Mouse (Mus musculus) embryonic facial prominence, embryonic 10.5 days (tissue): ENCODE measurements at regions not wholly inside any gene's neighbourhood (a gene's known extent, or its start where the extent isn't known, plus 50 kb on each side); places are given as distances from the start of the nearest gene placed in this dataset.

Experiments used
- DNase-seq: peaks from one replicate; pipeline ENCODE4 v3.0.0-alpha.2; 2017; ENCODE audit warnings: low spot score
- H3K27ac ChIP-seq: fragments of 300-500 bp; sonication (generic); replicated peaks from 2 replicates; pipeline ENCODE4 v1.5.1; 2016; ENCODE audit warnings: mild to moderate bottlenecking
- H3K27me3 ChIP-seq: fragments of 300-500 bp; sonication (generic); replicated peaks from 2 replicates; pipeline ENCODE4 v1.6.1; 2016; ENCODE audit warnings: low read depth, mild to moderate bottlenecking; ENCODE audit not compliant: poor library complexity, severe bottlenecking
- H3K36me3 ChIP-seq: fragments of 300-500 bp; sonication (generic); replicated peaks from 2 replicates; pipeline ENCODE4 v1.6.1; 2016; ENCODE audit warnings: mild to moderate bottlenecking, moderate library complexity
- H3K4me1 ChIP-seq: fragments of 300-500 bp; sonication (generic); 2 replicates; pipeline ENCODE4 v1.6.1; 2016
- H3K4me3 ChIP-seq: fragments of 300-500 bp; sonication (generic); 2 replicates; pipeline ENCODE4 v1.5.1; 2016; ENCODE audit warnings: mild to moderate bottlenecking, moderate library complexity
- H3K9me3 ChIP-seq: fragments of 300-500 bp; sonication (generic); 2 replicates; pipeline ENCODE4 v1.6.1; 2016; ENCODE audit warnings: mild to moderate bottlenecking
- WGBS: fragments of 180-500 bp; shearing (Covaris S2); methylation state at CpG from one replicate; pipeline ENCODE4 v1.1.7; 2016; 5-methylcytosine and 5-hydroxymethylcytosine counted together

DNA sequence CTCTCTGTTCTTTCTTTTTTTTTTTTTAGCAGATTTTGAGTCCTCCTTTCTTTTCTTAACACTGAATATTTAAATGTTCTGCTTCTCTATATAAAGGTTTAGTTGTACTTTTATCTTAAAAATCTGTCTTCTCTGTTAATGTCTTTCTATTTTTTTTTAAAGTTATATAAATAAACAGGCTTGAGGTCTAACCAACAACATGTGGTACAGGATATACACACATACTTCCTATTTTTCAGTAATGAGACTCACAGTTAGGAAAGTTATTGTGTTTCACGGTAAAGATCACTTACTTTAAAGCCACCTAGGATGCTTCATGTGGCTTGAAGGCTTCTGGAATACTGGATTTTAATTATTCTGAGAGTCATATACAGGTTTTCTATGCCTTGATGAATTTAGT lies 518.9 kb upstream of the Cited2 start:
- Histone ChIP-seq H3K4me1 (peaks cover 14% of the 10 kb centered on the region), H3K4me3 (no peak overlapping the region), H3K27ac (no peak overlapping the region), H3K27me3 (no peaks in the 10 kb centered on the region), H3K9me3 (no peaks in the 10 kb centered on the region), H3K36me3 (no peaks in the 10 kb centered on the region)
- DNase-seq, result no peak
- WGBS, result 66% methylated on average over 1 of the region's 1 CpGs

DNA sequence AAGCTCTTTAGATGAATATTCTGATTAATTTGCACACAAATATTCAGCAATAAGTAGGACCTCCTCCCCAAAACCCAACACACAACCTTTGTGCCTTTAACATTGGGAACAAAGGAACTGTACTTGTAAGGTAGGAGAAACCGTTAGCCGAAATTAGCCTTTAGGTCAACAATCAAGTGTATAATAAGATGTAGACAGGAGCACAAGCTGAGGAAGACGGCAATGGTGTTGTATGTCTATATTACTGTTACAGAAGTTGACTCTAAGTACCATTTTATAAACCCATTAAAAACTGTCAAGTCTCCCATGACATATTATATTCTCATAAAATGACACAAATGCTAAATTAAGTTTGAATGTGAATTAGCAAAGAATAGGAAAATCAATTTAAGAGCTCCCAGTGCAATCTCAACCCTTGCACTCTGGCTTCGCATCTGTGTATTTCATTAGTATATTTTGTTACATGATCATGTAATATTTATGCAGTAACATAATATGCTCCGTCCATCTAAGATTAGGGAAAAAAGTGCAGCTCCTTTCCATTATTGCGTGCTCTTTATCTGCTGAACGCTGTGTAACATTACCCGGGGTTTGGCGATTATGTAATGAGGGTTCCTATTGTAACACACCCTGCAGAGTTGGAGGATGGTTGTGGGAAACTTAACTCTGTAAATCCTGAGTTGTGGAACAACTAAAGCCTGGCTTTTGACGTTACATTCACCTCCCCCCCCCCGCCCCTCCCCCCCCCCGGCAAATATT lies 510.3 kb upstream of the Cited2 start:
- peaks cover 26% of the 10 kb centered on the region for H3K4me1 ChIP-seq
- no peaks in the 10 kb centered on the region for H3K36me3 ChIP-seq
- WGBS, result 26% methylated on average over 12 of the region's 12 CpGs
- peak overlapping the region; percentile 63 for H3K27ac ChIP-seq
- no peaks in the 10 kb centered on the region for H3K27me3 ChIP-seq
- DNase-seq, result no peak
- no peaks in the 10 kb centered on the region for H3K9me3 ChIP-seq
- H3K4me3 ChIP-seq, result peak overlapping the region; percentile 3; the same call in 1 of the 2 replicates

DNA sequence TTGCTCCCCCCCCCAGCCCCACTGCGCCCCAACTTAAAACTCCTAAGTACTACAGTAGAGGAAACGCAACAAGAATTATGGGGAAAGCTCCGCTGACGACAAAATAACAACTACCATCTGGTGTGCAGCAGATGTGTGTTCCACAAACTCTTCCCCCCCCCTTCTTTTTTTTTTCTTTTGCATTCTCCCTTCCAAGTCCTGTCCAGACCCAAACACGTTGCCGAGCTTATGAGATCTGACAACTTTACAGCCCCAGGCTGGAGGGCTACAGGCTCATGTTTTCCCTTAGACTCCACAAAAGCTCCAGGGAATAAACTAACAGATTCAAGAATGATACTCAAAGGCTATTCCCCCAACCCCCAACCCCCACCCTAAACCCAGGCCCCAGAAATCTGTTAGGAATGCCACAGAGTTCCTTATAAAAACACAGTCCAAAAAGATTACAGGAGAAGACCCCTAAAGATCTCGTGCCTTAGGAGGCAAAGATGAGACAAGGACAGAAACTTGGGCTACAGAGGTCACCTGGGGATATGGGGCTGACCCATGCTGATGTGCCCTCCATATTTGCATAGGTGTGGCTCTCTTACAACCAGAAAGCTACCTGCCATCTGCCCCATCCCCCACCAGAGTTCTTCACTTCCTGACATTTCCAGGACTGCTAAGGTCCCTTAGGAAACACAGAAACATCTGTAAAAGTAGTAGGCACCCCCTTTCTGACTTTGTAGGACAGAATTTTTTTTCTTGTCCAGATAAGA lies 509.5 kb upstream of the Cited2 start:
- WGBS, result 18% methylated on average over 7 of the region's 7 CpGs
- Histone ChIP-seq H3K9me3 (no peaks in the 10 kb centered on the region), H3K4me1 (peaks cover 26% of the 10 kb centered on the region), H3K36me3 (no peaks in the 10 kb centered on the region), H3K27me3 (no peaks in the 10 kb centered on the region), H3K4me3 (peak overlapping the region; percentile 3; the same call in 1 of the 2 replicates), H3K27ac (peak overlapping the region; percentile 63)
- DNase-seq, result peak; percentile 68

DNA sequence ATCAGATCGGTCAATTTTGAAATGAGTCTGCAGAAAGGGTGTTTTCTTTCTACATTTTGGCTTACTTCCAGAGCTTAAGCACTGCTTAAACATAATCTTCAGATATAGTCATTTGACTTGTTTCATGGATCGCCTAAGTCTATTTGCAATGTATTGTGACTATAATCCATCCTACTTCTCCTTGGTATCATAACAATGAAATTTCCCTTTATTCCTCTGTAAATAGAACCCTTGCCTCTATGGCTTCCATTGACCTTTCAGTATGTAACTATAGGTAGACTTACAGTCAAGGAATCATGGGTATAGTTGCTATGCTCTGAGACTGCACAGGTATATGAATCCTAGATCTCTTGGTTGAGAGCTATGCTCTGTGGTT lies 509.0 kb upstream of the Cited2 start:
- Histone ChIP-seq H3K9me3 (no peaks in the 10 kb centered on the region), H3K36me3 (no peaks in the 10 kb centered on the region), H3K27me3 (no peaks in the 10 kb centered on the region), H3K4me3 (no peak overlapping the region), H3K4me1 (peaks cover 26% of the 10 kb centered on the region), H3K27ac (no peak overlapping the region)
- no peak for DNase-seq
- WGBS, result 81% methylated on average over 2 of the region's 2 CpGs

DNA sequence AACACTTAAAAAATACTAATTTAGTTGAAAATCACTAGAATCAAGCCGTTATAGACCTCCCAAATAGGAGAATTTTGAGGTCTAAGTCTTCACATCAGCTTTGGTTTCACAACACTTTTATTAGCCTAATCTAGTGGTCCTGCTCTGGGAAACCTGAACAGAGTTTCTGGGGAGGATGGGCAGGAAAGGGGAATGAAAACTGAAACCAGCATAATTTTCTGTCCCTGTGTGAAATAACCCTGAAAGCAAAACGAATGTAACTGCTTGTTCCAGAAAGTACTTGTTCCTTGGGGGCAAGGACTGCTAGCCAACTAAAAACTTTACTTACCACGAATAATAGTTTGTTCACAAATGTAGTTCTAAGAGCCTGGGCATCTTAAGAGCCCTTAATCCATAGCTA lies 508.0 kb upstream of the Cited2 start:
- Histone ChIP-seq H3K4me1 (peaks cover 26% of the 10 kb centered on the region), H3K4me3 (no peak overlapping the region), H3K27ac (no peak overlapping the region), H3K27me3 (no peaks in the 10 kb centered on the region), H3K9me3 (no peaks in the 10 kb centered on the region), H3K36me3 (no peaks in the 10 kb centered on the region)
- 61% methylated on average over 3 of the region's 3 CpGs for WGBS
- no peak for DNase-seq

DNA sequence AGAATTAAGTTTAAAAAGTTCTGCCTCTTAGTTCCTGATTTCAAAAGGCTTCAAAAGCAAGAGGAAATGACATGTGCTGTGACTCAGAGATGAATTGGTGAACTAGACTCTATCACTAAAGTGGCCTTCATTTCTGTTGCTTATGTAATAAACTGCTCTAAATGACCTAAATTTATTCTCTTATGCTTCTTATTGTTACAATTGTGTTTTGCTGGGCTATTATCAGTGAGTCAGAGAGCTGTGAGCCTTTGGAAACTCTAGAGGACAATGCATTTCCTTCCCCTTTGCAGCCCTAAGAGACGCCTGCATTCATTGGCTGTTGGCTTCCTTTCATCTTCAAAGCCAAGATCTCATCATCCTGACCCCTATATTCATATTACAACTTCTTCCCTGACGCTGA lies 501.5 kb upstream of the Cited2 start:
- Histone ChIP-seq H3K9me3 (no peaks in the 10 kb centered on the region), H3K4me3 (no peak overlapping the region), H3K27me3 (no peaks in the 10 kb centered on the region), H3K4me1 (0 out of 2 replicates have a peak, but pooled peaks cover 5% of the 10 kb centered on the region), H3K27ac (no peak overlapping the region), H3K36me3 (no peaks in the 10 kb centered on the region)
- no peak for DNase-seq
- WGBS, result 61% methylated on average over 2 of the region's 2 CpGs

DNA sequence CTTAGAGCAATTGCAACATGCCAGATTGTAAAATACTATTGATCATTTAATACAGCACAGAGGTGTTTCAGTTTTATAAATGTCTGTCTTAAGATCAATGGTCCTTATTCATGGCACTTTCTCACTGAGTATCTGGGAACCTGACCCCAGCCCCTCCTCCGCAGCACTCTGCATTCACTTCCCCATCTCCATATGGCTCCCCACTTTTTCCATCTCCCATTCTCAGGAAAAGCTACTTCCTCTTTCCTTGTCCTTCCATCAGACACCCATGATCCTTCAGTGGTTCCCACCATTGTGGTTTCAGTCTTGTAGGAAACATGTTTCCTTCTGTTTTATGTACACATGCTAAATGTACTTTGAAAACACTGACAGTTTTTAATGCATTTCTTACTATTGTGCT lies 497.3 kb upstream of the Cited2 start:
- no peak overlapping the region for H3K4me3 ChIP-seq
- no peaks in the 10 kb centered on the region for H3K9me3 ChIP-seq
- no peaks in the 10 kb centered on the region for H3K27me3 ChIP-seq
- no peaks in the 10 kb centered on the region for H3K36me3 ChIP-seq
- no peak overlapping the region for H3K27ac ChIP-seq
- WGBS, result 82% methylated on average over 1 of the region's 1 CpGs
- peaks cover 16% of the 10 kb centered on the region for H3K4me1 ChIP-seq
- no peak for DNase-seq

DNA sequence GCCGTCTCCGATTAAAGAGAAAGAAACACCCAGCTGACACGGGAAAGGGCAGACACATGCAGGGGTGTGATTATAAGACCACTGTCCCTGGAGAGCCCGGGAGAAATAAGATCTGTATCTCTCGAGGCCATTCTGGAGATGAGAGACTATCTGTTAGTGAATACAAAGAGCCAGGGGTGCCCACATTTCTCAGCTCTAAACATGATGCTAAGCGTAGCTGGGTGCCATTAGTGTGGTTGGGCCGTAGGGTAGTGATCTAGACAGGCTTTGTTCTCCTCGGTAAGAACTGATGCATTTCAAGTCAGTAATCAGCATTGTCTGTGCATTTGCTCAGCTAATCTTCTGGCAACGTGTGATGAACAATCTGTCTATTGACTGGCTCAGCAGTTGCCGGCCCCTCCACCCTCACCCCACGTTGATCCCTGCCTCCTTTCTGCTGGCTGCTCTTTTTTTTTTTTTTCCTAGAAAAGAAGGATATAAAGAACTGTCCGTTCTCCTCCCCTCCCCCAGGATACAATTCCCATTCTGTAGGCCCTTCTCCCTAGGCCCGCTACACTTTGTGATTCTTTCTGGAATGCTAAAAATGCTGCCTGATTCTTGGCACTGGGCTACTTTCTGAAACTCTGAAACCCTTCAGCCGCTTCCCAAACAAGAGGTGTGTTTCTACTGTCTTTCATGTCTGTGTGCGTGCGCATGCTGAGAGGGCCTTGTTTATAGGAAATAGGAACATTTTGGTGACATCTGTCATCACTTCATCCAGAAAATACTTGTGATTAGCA lies 492.8 kb upstream of the Cited2 start:
- peak overlapping the region; percentile 25; the same call in 1 of the 2 replicates for H3K4me3 ChIP-seq

DNA sequence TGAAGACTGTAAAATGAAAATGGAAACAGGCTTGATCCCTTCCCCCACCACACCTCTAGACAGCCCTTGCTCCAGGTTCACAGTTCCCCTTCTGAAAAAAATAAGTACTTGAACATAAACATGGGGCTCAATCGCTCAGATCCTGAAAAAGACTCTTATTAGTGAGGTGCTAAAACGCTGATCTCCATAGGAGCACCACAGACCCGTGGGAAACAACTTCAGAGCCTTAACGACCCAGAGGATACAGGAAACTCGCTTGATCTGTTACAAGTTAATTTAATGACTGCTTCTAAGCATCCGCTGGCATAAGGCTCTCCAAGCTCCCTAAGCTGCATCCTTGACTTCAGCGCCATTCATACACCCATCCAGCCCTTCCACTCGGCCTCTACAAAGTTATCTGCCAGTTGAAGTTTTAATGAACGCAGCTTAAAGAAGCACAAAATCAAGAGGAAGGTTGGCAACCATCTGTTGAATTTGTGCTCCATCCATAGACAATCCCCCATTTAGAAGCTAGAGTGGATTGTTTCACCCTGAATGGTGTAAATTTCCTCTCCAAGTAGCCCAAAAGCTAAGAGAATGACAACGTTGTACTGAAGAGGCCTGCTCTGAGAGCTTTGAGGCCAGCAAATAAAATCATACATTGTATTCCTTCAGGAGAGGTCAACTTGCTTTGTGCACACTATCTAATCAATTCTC lies 486.9 kb upstream of the Cited2 start:
- WGBS, result 27% methylated on average over 10 of the region's 10 CpGs
- H3K27ac ChIP-seq, result peak overlapping the region; percentile 49
- H3K4me1 ChIP-seq, result peaks cover 34% of the 10 kb centered on the region
- H3K4me3 ChIP-seq, result no peak overlapping the region
- no peaks in the 10 kb centered on the region for H3K9me3 ChIP-seq
- H3K27me3 ChIP-seq, result no peaks in the 10 kb centered on the region; the same call in 1 of the 2 replicates
- H3K36me3 ChIP-seq, result no peaks in the 10 kb centered on the region
- no peak for DNase-seq

More for the DNA sequence above, 492.8 kb upstream of the Cited2 start:
- Histone ChIP-seq H3K27ac (peak overlapping the region; percentile 85), H3K27me3 (no peaks in the 10 kb centered on the region; the same call in 1 of the 2 replicates), H3K36me3 (no peaks in the 10 kb centered on the region), H3K9me3 (no peaks in the 10 kb centered on the region), H3K4me1 (peaks cover 15% of the 10 kb centered on the region)
- WGBS, result 3% methylated on average over 16 of the region's 16 CpGs
- peak; percentile 66 for DNase-seq

DNA sequence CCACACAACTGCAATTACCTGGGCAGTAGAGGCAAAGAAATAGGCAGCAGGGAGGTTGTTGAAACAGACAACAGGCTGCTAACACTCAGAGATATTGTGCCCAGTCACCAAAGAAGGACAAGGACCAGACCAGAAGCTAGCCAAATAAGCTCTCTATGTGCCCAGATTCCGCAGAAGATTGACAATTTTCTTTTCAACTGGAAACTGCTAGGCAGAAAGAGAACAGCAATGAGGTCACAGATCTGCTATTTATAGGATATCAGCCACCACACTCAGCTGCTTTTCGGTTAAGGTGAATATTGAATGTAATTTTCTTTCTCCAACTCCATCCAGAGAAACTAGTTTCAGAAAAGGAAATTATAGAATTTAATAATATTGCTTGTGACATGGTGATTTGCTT lies 486.3 kb upstream of the Cited2 start:
- Histone ChIP-seq H3K4me1 (peaks cover 31% of the 10 kb centered on the region), H3K27ac (no peak overlapping the region; the same call in 1 of the 2 replicates), H3K4me3 (no peak overlapping the region), H3K27me3 (no peaks in the 10 kb centered on the region; the same call in 1 of the 2 replicates), H3K36me3 (no peaks in the 10 kb centered on the region), H3K9me3 (no peaks in the 10 kb centered on the region)
- no peak for DNase-seq
- 52% methylated on average over 2 of the region's 2 CpGs for WGBS

DNA sequence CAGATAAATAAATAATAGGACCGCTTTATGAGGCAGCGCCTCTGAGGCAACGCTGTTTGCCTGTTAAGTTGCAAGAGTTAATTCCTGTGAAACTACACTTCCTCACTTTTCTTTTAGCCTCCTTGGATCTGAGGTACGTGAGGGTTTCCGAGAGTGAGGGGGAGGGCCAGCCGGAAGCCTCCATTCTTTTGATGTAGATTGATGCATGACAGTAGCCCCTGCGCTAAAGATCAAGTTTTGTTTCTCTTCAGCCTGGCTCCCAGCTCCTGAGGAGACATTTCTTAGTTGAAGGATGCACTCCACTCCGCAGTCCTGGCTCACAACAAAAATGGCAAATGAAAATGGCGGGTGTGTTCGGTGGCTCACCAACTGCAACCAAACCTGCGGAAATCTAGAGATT lies 485.6 kb upstream of the Cited2 start:
- WGBS, result 40% methylated on average over 11 of the region's 11 CpGs
- H3K4me1 ChIP-seq, result peaks cover 31% of the 10 kb centered on the region
- H3K4me3 ChIP-seq, result no peak overlapping the region
- H3K27me3 ChIP-seq, result no peaks in the 10 kb centered on the region; the same call in 1 of the 2 replicates
- no peaks in the 10 kb centered on the region for H3K36me3 ChIP-seq
- H3K9me3 ChIP-seq, result no peaks in the 10 kb centered on the region
- 0 out of 2 replicates have a peak overlapping the region, but pooled peaks have one; percentile 12 for H3K27ac ChIP-seq
- DNase-seq, result no peak
